Comparison of ENCODE assay signal across 7 mouse cellular contexts in genomic region chr3:53041411-53042239, GRCm38 (mm10). TPM values are rescaled to one million over a fixed set of nuclear protein-coding genes. Genes with fewer than 3 reads are reported as not detected.
DNase-seq lines count a peak whose midpoint lies in the region; ATAC-seq and TF ChIP-seq lines count a peak whose summit lies in the region.

Gene Lhfp (plus strand): TSS chr3:53041528.

- peak within 1 kb of the TSS; percentile 88 for H3K27ac ChIP-seq in gastrocnemius, adult 2 months
- H3K27ac ChIP-seq in hindbrain, embryonic 14.5 days: peak within 1 kb of the TSS; percentile 72; the same call in 1 of the 2 replicates

- no peaks in the 10 kb centered on the region for H3K36me3 ChIP-seq in hindbrain, embryonic 14.5 days (replicated peaks; ENCODE audit: control insufficient read depth, insufficient read depth)

- H3K27me3 ChIP-seq in hindbrain, embryonic 14.5 days (ENCODE audit: control insufficient read depth, insufficient read depth, low read length): 0 out of 2 replicates have a peak, but pooled peaks cover 5% of the 10 kb centered on the region

- peak within 1 kb of the TSS; percentile 93 for H3K4me2 ChIP-seq in hindbrain, embryonic 14.5 days (replicated peaks)

- no peaks in the 10 kb centered on the region for H3K9me3 ChIP-seq in hindbrain, embryonic 14.5 days (ENCODE audit: control insufficient read depth, low read length)

- H3K9ac ChIP-seq in hindbrain, embryonic 14.5 days: peak within 1 kb of the TSS; percentile 79

- peak; percentile 26; the same call in 1 of the 2 replicates for TF ChIP-seq CTCF in gastrocnemius, adult 2 months (IDR thresholded peaks at IDR 0.05)

- ATAC-seq in hindbrain, embryonic 14.5 days (ENCODE audit: low FRiP score): peak; percentile 92
- ATAC-seq in megakaryocyte, adult 5-6 weeks (ENCODE audit: poor library complexity, severe bottlenecking): peak; percentile 38; the same call in 1 of the 2 replicates

- H3K4me1 ChIP-seq in hindbrain, embryonic 14.5 days (replicated peaks; ENCODE audit: control insufficient read depth, insufficient read depth, low read length): peaks cover 15% of the 10 kb centered on the region; the same call in 1 of the 2 replicates

- peak within 1 kb of the TSS; percentile 85 for H3K4me3 ChIP-seq in gastrocnemius, adult 2 months
- peak within 1 kb of the TSS; percentile 73 for H3K4me3 ChIP-seq in hindbrain, embryonic 14.5 days (replicated peaks; ENCODE audit: low read length)

- under 1% methylated on average over 56 of the region's 58 CpGs for WGBS in hindbrain, embryonic 14.5 days

- intact Hi-C loops in gastrocnemius, adult 2 months (cut with DNase I): no loop called here

- peak; percentile 61 to 62 for DNase-seq in adrenal gland, adult 18-20 months (ENCODE audit: low spot score in 2 of 2)
- peak; percentile 74 for DNase-seq in cerebellum, postnatal 36 days
- peak; percentile 85 for DNase-seq in gastrocnemius, adult 2 months
- peak; percentile 71 for DNase-seq in hindbrain, embryonic 14.5 days (ENCODE audit: low spot score)
- peak; percentile 33 to 45 for DNase-seq in left cerebral cortex, adult 8-10 months (ENCODE audit: low spot score in 2 of 2)
- DNase-seq in right cerebral cortex, postnatal 36 days (ENCODE audit: low spot score in 2 of 2): peak; percentile 57 to 66

RNA-seq across cellular contexts. Expression of gene Lhfp, which starts in this region (rescaled TPM):
- 10 to 100 TPM; 18.9 to 20.9 TPM for total RNA-seq in adrenal gland, adult 18-20 months (2021)
- 10 to 100 TPM in 1 of 2 experiments, 1 to 10 TPM in 1; 10.0 to 16.6 TPM for total RNA-seq in gastrocnemius, adult 2 months (2021)
- 48.3 and 54.9 TPM in 2 replicates for polyA plus RNA-seq in hindbrain, embryonic 14.5 days (2014; fragmentation: Nextera tagmentation; extraction: Ambion mirVana)
- total RNA-seq in left cerebral cortex, adult 8-10 months (2022): 10 to 100 TPM; 22.4 to 26.7 (median 24.0) TPM
- 0.41 and 0.51 TPM in 2 replicates for total RNA-seq in megakaryocyte, adult 5-6 weeks (2015)
- 0.16 and 0.33 TPM in 2 replicates for total RNA-seq in megakaryocyte, adult 5-6 weeks (2017)

Comparison
In these comparisons a context has a peak if more than half of its experiments do, and no peak if none do; other contexts are left out.
1. Peak in every context shown above with its lines: DNase-seq, ATAC-seq, H3K4me3 ChIP-seq and H3K27ac ChIP-seq.
2. RNA of gene Lhfp (total RNA-seq): 22.4 to 26.7 TPM in left cerebral cortex, adult 8-10 months, 18.9 to 20.9 TPM in adrenal gland, adult 18-20 months and 10.0 to 16.6 TPM in gastrocnemius, adult 2 months; 0.16 to 0.51 TPM in megakaryocyte, adult 5-6 weeks; every median in the first group is over 4 times any median in the second.
3. Peak in ATAC-seq in megakaryocyte, adult 5-6 weeks; RNA of the gene not detected or under 1 TPM.